Mouse (Mus musculus): Measurements from ENCODE around the gene P2ry12.

- TF ChIP-seq POLR2A (IDR thresholded peaks at IDR 0.05; ENCODE audit: borderline replicate concordance, low read depth, low read length) (no peak), CTCF (IDR thresholded peaks at IDR 0.05; ENCODE audit: low read depth, low read length) (no peak)
Observed at GRCm38 (mm10) chr3:59230912-59231311, 31.8 kb downstream of the P2ry12 start.

All from bone marrow macrophage, adult 2 months (primary cell).